Mouse (Mus musculus) right cerebral cortex, postnatal 14 days (tissue): Measurements from ENCODE around the gene Dnaja3.
A peak's percentile ranks its signal among the peaks of the same experiment; 100 is the strongest.
"Not testable (repeated sequence)": the region's sequence is repeated elsewhere in the genome, so short reads cannot be mapped to it uniquely, and the experiment has no call there.

Experiments
- DNase-seq: peaks from one replicate; pipeline ENCODE4 v3.0.0; 2022

Gene Dnaja3

DNA sequence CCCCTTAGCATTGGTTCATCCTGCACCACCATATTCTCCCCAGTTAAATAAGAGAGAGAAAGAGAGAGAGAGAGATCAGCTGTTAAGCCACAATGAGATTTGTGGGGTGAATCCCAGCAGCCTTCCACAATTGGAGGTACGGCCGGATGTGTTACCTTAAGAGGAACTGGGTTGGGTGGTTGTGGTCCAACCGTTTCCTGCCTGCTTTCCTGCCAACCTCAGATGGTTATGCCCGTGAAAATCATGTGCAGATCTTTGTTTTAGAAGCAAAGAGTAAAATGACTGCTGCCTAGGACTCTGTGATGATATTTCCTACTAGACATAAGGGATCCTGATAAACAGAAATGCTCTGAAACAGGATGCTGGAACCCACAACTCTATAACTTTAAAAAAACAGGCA is 34.3 kb downstream of the Dnaja3 start:
- DNase-seq = no peak

DNA sequence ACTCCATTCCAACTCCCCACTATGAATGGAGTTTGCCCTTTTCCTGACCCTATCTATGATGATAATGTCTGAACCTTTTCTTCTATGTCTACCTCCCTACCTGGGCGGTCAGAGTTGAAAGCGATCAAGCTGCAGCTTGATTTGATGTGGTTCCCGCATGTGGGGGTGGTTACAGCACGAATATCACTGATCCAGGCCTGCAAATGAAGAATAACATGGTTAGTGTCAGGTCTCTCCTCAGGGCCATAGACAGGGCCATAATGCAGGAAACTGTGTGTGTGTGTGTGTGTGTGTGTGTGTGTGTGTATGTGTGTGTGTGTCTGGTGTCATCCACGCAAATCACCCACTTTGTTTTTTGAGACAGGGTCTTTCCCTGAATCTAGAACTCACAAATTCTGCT is 37.0 kb downstream of the Dnaja3 start:
- DNase-seq = no peak

- no peak for DNase-seq
Observed at GRCm38 (mm10) chr16:4678080-4678479, 38.3 kb downstream of the Dnaja3 start.

GRCm38 (mm10) chr16:4679121-4680018 is 39.6 kb downstream of the Dnaja3 start, which contains the start of gene Coro7:
Gene Coro7, minus strand, starts transcription at chr16:4679777.
- DNase-seq = peak; percentile 81

- DNase-seq = not testable (repeated sequence)
Observed at GRCm38 (mm10) chr16:4680922-4681455, 41.2 kb downstream of the Dnaja3 start.

- DNase-seq = no peak
Observed at GRCm38 (mm10) chr16:4682628-4683179, 42.9 kb downstream of the Dnaja3 start.

GRCm38 (mm10) chr16:4683193-4683580 is 43.4 kb downstream of the Dnaja3 start:
- DNase-seq = no peak

- DNase-seq = peak; percentile 99
Observed at GRCm38 (mm10) chr16:4683581-4684456, 44.0 kb downstream of the Dnaja3 start.

DNA sequence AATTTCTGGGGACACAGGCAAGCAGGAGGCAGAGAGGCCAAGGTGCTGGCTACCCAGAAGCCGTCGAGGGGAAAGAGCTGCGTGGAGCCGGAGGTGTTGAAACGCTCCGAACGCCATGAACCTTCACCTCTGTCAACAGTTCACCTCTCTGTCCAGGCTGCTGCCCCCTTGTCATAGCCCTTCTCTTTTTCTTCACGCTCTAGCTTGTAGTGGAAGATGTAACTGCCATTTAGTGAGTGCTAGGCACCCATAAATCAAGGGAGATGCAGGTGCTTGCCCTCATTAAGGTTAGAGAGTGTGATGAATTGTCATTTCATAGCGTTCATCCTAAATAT is 44.6 kb downstream of the Dnaja3 start:
- no peak for DNase-seq

- DNase-seq = not testable (repeated sequence)
Observed at GRCm38 (mm10) chr16:4689371-4689770, 49.6 kb downstream of the Dnaja3 start.

DNA sequence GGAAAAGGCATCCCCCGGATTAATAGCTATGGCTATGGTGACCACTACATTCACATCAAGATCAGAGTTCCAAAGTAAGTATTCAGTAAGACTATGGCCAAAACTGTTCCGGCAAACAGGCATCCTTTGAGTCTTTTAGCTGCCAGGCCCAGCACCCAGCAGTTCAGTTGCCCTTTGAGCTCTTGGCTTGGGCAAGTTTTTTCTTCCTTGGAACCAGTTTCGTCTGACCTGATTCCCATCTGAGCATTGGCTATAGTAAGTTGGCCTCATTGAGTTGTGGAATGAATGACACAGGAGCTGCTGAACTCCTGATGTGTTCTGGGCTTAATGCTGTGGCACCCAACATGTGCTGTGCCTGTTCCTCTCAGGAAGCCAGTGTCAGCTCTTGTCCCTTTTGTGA is 61.4 kb downstream of the Dnaja3 start:
- no peak for DNase-seq

DNA sequence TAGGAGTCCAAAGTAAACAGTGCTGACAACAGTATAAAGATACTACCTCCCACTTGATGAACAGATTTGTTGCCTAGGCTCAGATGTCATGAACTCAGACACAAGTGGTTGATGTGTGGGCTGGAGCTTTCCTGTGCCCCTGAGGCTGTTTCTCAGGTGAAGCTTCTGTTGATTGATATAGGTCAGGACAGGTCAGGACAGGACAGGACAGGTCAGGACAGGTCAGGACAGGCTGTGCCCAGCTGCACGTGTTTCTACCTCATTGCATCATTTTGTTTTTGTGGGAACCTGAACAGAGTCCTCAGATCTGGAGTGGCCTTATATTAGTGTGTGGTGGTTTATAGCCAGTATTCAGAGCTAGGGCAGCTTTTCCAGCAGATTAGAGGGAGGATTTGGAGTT is 62.9 kb downstream of the Dnaja3 start:
- DNase-seq = no peak

DNA sequence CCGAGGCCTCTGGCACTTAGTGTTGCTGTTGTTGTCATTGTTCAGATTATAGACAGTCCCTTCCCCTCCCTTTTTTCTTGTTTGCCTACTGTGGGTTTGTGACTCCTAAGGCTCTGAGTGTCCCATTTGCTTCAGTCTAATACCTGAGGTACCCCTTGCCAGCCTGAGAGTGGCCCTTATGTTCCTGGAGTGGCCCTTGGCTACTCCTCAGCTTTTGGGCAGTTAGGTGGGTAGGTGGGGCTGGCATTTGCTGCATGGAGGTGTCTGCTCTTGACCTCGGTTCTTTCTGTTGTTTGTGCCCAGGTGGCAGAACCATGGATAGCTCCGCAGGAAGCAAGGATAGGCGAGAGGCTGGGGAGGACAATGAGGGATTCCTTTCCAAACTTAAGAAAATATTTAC is 65.8 kb downstream of the Dnaja3 start:
- no peak for DNase-seq

DNA sequence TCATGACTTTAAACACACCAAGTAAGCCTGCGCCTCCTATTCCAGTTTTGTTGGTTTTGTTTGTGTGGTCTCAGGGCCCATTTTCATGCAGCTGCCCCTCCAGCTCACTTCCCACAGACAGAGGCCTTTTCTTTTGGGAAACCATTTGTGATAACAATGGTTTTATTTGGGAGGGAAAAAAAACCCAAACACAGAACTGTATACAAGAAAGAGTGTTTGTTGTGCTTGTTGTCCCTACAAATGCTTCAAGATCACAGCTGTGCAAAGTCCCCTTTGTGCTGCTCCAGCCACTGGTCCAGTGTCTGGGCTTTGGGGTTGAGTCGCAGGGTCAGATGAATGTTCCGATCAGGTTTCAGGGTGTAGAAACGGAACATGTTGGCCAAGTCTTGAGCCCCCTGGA is 71.4 kb downstream of the Dnaja3 start:
- DNase-seq = no peak

DNA sequence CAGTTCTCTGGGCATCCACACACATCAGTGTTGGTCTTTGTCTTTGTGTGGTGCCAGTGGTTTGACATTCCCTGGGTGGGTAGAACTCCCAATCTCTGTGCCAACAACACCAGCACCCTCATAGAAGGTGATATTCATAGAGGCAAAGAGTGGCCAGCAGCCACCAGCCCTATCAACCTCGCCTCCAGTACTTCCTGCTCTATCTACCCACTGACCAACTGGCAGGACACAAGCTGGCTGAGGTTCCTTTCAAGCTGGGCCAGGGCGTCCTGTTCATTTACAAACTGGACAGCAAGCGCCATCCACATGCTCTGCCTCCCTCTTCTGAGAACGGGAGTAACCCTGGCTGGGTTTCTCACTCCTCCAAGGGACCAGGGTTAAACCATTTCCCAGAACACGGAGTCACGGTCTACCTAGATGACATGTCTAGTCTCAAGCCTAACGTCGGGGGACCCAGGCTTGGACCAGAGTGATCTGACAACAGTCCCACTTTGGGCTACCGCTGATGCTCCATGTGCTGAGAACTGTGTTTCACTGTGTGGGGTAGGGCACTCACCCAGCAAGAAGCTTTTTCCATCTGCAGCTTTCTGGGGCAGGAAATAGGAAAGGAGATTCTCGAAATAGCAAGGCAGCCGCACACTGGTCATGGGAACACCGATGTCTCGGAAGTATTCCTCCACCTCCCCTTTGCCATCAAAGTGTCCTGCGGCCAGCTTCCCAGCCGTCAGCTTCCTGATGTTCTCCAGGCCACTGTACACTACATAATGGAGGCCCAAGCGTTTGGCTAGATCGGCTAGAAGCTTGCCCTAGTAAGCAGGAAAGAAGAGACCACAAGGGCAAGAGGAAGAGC is 74.3 kb downstream of the Dnaja3 start:
- no peak for DNase-seq

GRCm38 (mm10) chr16:4717866-4718265 is 78.1 kb downstream of the Dnaja3 start:
- DNase-seq = no peak

- DNase-seq = peak; percentile 54
Observed at GRCm38 (mm10) chr16:4718753-4719518, 79.1 kb downstream of the Dnaja3 start, which contains the start of gene Nmral1. Gene Nmral1, minus strand, starts transcription at chr16:4719356.

DNA sequence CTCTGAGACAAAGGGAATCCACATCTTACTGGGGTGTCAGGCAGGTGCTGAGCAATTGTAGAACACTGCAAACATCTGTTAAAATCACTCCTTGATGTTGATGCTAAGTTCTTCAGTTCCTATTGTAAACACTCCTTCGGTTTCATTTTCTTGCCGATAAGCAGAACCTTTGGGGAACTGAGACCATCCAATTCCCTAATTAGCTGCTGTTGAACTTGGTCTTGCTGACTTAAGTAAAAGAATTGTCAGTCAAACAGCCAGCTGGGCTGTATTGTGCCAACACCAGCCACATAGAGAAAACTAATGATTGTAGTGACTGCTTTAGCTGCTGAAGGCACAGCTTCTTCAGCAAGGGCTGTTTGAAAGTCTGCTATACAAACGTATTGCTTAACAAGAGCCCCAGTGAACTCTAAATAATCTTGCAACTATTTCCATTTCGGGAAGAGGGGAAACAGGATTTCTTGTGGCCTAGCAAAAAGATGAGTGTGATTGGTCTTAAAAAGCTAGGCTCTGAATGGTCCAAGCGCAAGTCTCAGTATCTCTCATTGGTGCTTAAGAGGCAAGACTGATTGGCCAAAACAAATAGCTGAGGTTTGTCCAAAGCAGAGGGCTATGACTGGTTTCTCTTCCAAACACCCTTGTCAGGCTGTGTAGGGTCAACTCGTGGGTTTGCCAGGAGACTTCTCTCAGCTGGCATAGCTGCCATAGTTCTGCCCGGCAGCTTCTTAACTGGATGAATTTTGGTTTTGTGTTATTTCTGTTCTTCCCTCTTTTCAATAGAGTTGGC is 82.5 kb downstream of the Dnaja3 start:
- no peak for DNase-seq

DNA sequence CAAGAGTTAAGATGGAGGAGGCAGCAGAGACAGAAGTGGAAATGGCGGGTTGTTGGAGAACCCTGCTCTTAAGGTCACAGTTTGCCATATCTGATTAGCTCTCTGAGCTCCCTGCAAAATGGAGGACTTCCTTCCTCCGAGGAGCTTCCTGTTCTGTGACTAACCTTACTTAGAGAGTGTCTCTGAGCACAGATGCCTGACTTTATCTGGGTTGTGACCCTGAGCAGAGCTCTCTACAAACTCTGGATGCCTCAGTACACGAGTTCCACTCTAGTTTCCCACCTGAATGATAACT is 83.1 kb downstream of the Dnaja3 start:
- DNase-seq = no peak

DNA sequence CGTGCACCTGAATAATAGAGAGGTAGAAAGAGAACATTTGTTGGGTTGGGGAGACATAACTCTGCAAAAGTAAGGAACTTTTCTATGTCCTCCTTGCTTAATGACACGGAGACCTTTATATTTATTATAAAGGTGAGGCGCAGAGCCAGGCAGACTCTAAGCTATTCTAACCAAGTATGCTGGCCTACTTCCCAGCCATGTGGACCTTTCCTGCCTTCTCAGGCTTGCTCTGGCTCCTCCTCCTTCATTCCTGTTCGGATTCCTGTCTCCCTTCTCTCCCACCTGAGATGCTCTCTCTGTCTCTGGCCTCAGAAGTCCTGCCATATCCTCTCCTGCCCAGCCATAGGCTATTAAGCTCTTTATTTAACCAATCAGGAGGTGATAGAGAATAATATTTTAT is 85.5 kb downstream of the Dnaja3 start:
- no peak for DNase-seq
